Mouse (Mus musculus) heart, postnatal 0 days (tissue): ENCODE measurements around the gene Col4a1.

Source experiments
- CTCF ChIP-seq: IDR thresholded peaks from 2 replicates; pipeline ENCODE4 v1.5.1; 2016; ENCODE audit warnings: antibody characterized with exemption, control low read depth, low read depth
- EP300 ChIP-seq: IDR thresholded peaks from 2 replicates; pipeline ENCODE4 v1.6.1; 2016; ENCODE audit warnings: antibody characterized with exemption, low read depth

- TF ChIP-seq CTCF (no peak), EP300 (no peak)
These were observed 56.2 kb downstream of the Col4a1 start for GRCm38 (mm10) chr8:11256405-11256804.
